Mouse (Mus musculus): ENCODE data around the gene Paip2b.
"Not testable (repeated sequence)": the region's sequence is repeated elsewhere in the genome, so short reads cannot be mapped to it uniquely, and the experiment has no call there.

The Paip2b gene

DNA sequence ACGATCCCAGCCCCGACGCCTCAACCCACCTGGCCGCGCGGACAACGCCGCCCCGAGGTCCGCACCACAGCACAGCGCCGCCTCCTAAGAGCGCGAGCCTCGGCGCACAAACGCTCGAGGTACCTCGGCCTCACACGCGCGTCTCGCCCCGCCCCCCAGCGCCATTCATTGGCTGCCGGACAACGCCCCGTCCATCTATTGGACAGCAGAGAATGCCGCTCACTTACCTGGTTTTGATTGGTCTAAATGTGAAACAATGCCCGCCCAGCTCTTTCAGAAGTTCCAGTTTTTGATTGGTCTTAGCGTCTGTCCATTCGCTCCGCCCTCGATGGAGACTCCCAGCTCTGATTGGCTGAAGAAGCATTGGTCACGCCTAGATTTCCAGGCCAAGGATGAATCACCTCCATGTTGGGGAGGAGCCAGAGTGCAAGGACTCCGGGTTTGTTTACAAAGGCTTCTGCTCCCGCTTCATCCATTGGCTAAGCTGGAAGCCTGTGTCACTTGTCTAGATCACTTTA, at the start of gene Paip2b:
Gene Paip2b (minus strand): TSS at position 136 of the 518 bp plus-strand sequence.
- DNase-seq (ENCODE audit: low spot score in 2 of 2), result peak; percentile 96 to 99

GRCm38 (mm10) chr6:83879815-83880214, 48.3 kb upstream of the Paip2b start:
- DNase-seq (ENCODE audit: low spot score in 2 of 2), result peak; percentile 23 to 65

DNA sequence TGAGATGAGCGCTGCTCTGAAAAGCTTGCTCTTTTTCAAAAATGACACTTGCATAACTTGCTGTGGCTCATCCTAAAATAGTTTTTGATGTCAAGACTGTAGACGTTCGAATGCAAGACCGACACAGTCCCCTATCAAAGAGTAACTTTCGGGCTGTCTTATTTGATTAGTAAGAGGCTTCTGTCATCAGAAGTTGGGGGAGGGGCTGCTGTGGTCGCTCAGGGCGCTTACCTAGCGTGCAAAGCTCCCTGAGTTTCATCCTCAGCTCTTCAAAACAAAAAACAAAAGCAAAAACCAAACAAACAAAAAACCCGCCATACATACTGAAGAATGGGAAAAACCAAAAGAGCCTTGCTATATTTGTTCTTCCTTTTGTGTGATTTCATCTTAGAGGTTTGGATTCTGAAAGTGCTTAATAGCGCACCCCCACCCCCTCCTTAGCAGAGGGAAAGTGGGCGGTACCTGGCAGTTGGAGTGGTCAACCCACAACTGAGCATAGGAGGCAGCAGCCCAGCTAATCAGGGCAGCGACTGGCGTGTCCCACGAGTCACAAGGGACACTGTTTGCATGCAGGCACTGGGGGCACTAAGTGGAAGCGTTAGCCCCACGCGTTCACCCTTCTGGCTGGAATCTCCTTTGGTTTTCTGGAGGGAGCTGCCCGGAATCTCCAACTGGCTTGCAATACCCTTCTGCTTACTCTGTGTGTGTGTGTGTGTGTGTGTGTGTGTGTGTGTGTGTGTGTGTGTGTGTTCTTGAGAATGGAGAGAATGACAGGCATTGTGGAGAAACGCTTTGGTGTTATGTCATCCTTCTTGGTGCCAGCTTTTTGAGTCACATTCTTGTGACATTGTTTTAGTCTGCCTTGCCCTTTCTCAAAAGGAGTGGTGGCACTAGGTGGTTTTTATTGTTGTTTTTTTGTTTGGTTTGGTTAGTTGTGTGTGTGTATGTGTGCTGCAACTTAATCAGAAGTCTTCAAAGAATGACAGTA, 36.4 kb upstream of the Paip2b start:
- DNase-seq (ENCODE audit: low spot score in 2 of 2), result peak; percentile 43 to 71

- peak; percentile 96 to 98 for DNase-seq (ENCODE audit: low spot score in 2 of 2)
These were observed 35.5 kb upstream of the Paip2b start, which contains the start of gene Zfp638 for GRCm38 (mm10) chr6:83866954-83867597. TSS of gene Zfp638 (plus strand) at chr6:83867109.

GRCm38 (mm10) chr6:83866423-83866822, 34.9 kb upstream of the Paip2b start:
- DNase-seq (ENCODE audit: low spot score in 2 of 2), result no peak

DNA sequence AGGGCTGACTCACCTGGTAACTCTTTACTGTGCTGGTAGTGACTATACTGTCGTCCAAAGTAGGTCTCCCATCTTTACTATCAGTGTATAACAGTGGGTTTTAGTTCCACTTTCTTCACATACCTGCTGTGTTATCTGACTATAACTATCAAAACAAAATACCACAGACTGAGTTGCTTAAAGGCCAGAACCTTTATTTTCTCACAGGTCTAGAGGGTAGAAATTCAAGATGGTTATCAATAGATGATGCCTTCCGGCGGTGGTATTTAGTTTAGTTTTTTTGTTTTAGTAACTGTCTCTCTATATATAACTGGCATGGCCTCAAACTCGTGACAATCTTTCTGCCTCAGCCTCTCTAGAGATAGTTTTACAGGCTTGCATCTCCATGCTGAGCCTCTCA, 32.0 kb upstream of the Paip2b start:
- no peak for DNase-seq (ENCODE audit: low spot score in 2 of 2)

GRCm38 (mm10) chr6:83860033-83860432, 28.5 kb upstream of the Paip2b start:
- no peak for DNase-seq (ENCODE audit: low spot score in 2 of 2)

DNA sequence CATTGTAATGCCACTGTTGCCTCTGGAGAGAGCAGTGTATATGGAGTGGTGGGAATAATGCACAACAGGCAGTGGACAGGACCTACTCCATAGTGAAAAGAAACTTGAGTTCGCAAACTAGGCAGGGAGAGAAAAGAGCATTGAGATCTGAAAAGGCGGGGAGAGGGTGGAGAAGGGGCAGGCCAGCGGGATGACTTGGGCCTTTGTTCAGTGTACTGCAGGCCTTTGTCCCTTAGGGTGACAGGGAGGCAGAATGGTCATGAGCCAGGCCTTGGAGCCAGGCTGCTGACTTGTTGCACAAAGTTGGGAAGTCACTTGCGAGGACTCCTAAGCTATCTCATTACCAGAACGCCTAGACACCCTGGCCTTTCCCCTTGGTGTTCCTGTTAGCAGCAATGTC, 25.9 kb upstream of the Paip2b start:
- no peak for DNase-seq (ENCODE audit: low spot score in 2 of 2)

DNA sequence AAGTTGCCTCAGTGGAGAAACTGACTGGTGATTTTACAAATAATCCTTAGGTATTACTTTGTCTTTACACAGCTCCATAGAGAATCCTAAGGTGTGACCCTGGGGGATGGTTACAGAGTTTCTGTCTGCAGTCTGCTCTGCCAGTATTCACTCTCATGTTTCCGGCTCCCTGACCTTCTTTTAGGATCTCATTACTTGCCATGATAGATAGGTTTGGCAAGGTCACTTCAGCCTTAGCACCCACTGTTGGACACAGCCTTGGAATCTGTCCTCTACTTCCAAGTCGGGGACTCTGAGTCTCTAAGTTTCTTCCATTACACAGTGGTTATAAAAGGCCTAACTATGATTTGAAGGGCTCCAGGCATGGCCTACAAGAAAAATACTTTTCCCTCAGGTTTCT, 17.9 kb upstream of the Paip2b start:
- no peak for DNase-seq (ENCODE audit: low spot score in 2 of 2)

- DNase-seq (ENCODE audit: low spot score in 2 of 2), result no peak
These were observed 14.6 kb upstream of the Paip2b start for GRCm38 (mm10) chr6:83846141-83846540.

- DNase-seq (ENCODE audit: low spot score in 2 of 2), result no peak
These were observed 13.4 kb upstream of the Paip2b start for GRCm38 (mm10) chr6:83844913-83845312.

DNA sequence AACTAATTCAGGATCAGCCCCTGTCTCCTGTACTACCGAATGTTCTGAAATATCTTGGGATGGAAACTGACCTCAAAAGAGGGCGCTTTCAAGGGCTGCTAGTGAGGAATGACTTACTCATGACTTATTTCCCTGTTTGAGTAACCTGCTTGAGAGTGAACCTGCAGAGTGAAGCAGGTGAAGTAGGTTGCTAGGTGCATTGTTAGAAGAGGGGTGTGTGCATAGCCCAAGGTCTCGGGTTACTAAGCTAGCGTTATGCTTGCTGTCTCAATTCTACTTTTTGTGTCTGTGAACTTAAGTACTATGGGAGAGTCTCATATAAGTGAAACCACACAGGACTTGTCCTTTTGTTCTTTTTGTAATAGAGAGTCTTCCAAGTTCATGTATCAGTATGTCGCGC, 8.5 kb upstream of the Paip2b start:
- no peak for DNase-seq (ENCODE audit: low spot score in 2 of 2)

DNA sequence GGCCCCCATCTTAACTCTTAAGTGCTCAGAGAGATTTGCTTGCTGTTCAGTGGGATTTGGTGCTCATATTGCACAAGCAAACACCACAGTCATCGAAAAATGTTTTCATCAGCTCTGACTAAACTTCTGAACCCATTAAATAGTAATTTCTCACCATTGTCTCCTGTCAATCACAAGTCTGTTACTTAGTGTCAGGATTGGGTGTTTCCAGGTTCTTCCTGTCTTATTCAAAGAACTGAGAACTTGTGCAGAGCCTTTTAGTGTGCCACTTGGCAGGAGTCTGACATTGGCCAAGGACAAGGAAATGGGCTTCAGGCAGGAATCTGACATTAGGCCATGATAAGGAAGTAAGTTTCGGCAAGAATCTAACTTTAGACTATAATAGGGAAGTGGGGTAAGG, 6.5 kb upstream of the Paip2b start:
- DNase-seq (ENCODE audit: low spot score in 2 of 2), result no peak

DNA sequence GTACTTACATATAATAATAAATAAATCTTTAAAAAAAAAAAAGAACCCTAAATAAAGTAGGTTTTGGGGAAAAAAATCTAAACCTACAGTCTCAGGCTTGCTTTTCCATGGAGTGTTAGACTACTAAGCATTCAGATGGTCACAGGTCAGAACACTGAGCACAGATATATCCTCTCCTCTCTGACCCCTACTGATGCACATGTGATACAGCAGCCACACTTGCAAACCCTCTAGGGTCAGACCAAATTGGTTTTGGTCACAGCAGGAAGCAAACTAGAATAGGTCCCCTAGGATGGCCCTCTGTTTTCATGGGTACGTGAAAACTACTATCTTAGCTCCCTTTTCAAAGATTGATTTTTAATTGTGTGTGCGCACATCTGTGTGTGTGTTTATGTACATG, 5.3 kb upstream of the Paip2b start:
- no peak for DNase-seq (ENCODE audit: low spot score in 2 of 2)

GRCm38 (mm10) chr6:83832393-83832792, 852 bp upstream of the Paip2b start:
- not testable (repeated sequence) for DNase-seq (ENCODE audit: low spot score in 2 of 2)

DNA sequence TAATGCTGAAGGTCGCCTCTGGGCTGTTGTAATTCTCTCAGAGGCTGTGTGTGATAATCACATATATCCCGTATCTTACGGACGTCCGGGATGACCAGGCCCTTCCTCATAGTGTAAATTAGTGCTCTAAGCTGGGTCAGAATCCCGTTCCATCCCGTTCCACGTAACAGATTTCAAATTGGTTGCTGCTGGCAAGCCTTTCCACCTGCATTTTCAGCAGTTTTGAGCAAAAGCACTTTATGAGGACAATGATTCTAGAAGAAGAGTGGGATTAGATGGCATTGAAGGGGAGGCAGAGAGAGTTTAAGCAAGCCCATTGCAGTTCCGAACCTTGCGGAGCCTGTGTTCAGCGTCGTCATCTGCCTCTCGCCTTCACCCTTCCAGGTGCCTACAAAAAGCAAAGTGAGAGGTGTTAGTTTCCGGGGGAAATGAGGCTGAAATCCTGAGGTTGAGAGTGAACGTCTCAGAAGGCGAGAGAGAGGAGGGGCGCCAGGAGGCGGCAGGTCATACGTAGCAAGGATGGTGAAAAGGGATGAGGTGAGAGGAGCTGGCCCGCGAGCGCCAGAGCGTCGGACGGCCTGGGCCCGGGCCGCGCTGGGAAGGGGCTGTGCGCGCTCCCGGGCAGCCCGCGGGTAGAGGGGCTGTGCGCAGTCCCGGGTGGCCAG, 468 bp downstream of the Paip2b start:
- no peak for DNase-seq (ENCODE audit: low spot score in 2 of 2)

GRCm38 (mm10) chr6:83821856-83822255, 9.7 kb downstream of the Paip2b start:
- DNase-seq (ENCODE audit: low spot score in 2 of 2), result no peak

DNA sequence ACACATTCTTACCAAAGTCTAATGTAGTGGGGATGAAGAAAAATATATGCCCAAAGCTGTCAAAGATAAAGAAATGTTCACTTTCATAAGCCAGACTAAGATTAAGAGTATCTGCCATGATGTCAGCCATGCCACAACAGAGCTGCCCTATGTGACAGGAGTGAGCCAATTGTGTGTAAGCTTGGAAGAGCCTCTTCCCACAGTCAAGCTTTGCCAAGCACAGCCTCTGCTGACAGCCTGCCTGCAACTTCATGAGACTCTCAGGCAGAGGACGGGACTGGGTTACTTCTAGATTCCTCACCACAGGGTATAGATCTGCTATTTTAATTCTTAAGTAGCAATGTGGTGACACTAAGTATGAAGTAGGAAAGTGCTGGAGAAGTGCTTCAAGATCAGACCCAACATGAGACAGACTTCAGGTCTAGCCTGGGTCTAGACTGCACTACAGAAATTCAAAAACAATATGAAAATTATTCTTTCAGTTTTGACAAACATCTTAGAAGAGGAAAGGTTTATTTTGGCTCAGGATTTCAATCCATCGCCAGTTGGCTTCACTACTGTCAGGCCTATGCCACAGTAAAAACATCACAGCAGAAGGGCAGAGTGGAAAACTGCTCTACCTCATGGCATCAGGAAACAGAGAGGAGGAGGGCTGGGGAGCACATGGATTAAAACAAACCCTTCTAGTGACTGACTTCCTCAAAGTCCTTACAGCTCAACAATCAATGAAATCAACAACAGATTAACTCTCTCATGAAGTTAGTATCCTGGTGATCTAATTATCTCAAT, 10.6 kb downstream of the Paip2b start:
- no peak for DNase-seq (ENCODE audit: low spot score in 2 of 2)

GRCm38 (mm10) chr6:83818996-83819395, 12.5 kb downstream of the Paip2b start:
- DNase-seq (ENCODE audit: low spot score in 2 of 2), result no peak

GRCm38 (mm10) chr6:83815801-83816200, 15.7 kb downstream of the Paip2b start:
- DNase-seq (ENCODE audit: low spot score in 2 of 2), result no peak

GRCm38 (mm10) chr6:83802846-83803245, 28.7 kb downstream of the Paip2b start:
- no peak for DNase-seq (ENCODE audit: low spot score in 2 of 2)

Data from spleen, postnatal 4 days (tissue).